Mouse (Mus musculus) right cerebral cortex, postnatal 25 days (tissue): Measurements from ENCODE around the gene Islr.
A peak's percentile ranks its signal among the peaks of the same experiment; 100 is the strongest.

Source experiments
- DNase-seq: peaks from one replicate; pipeline ENCODE4 v3.0.0; 2022

Islr gene

DNA sequence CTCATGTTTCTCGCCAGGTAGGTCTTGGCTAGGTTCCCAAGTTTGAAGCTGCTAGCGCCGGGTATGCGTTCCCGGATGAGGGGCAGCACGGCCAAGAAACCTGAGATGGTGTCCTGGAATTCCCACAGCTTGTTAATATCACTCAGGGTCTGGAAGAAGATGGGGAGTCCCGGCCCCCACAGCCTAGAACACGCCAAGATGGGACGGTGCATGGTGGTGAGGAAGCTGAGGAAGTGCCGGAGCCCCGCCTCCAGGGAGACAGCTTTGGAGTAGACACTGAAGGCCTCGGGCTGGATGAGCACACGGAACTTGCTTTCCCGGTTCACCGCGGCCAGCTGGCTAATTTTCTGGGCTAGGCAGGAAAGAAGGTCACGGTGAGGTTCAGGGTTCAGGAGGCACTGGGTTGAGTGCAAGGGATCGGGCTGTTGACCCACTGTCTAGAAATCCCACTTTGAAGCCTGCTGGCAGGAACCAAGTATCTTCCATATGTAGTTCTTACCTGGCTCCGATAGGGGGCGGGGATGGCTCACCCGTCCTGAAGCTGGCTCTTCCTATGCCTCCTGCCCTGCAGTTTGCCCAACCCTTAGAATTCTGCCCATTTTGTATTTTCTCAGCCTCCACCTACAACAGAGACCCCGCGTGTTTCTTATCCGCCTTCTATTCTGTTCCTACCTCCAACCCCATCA is 16.3 kb upstream of the Islr start:
- DNase-seq = no peak

DNA sequence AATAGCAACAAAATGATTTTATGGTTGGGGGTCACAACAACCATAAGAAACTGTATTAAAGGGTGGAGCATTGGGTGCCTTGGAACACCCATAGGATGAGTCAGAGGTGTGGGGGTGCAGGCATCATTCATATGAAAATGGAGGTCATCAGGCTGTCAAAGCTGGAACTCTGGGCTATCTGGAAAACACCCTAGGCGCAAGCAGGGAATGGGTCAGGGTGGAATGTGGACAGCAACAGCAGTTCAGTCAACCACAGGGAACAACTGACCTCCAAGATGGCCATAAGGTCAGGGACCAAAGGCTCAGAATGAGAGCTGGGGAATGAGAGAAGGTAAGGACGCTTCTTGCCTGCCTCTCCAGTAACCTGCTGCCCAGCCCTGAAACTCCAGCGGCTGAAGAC is 14.4 kb upstream of the Islr start:
- no peak for DNase-seq

DNA sequence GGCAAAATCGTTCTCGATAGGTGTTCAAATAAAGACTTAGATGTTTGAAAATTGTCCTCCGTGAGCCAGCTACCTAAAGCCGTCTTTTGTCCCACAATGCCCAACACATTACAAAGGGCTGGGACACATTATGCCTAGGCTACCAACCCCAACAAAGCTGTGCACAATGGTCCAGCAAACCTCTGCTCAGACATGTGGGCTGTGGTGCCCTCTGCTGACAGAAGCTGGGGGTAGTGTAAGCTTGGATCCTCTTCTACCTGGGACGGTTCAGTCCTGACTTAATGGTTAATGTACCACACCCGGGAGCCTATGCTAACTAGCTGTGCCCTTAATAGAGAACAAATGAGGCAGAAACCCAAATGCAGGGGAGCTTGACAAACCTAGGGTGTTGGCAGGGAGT is 12.3 kb upstream of the Islr start:
- peak; percentile 27 for DNase-seq

DNA sequence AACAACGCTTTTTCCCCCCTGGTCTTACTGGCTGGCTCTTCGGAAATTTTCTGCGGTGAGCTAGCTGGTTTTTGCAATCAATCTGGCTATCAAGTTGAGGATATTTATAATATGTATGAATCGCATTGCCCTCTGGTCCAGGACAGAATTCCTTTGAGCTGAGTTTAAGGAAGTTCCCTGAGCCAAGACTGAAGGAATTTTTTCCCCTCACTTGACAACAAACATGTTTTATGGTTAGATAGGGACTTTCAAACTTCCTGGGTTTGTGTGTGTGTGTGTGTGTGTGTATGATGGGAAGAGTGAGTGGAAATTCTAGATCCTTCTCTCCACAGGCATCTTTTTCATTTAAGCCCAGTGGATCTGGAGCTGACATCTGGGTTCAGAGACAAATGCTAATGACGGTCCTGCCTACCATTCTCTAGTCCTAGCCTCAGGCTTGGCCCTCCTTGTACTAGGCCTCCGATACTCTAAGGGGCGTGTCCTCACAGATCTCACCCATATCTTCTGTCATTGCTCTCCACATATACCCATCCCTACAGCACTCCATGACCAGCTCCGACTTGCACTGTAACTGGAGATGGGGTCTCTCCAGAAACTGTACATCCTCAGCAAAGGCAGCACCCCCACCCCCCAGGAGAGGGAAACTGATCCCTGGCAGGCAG is 10.5 kb upstream of the Islr start:
- no peak for DNase-seq

DNA sequence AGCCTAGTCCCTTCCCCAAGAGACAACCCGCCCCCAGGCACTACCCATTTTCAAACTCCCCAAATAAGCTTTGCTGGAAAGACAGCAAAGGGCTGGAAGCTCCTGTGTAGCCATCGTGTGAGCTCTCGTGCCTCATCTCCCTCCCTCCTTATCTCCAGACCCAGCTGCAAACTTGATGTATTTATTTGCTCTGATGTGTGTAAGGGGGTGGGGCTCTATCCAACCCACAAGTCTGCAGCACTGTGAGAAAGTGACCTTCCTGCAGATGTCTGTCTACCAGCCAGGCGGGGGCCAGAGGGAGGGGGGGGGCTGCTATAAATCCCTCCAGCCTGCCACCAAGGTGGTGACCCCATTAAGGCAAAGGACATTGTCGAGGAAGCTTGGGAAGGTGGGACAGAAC is 9.8 kb upstream of the Islr start:
- no peak for DNase-seq

DNA sequence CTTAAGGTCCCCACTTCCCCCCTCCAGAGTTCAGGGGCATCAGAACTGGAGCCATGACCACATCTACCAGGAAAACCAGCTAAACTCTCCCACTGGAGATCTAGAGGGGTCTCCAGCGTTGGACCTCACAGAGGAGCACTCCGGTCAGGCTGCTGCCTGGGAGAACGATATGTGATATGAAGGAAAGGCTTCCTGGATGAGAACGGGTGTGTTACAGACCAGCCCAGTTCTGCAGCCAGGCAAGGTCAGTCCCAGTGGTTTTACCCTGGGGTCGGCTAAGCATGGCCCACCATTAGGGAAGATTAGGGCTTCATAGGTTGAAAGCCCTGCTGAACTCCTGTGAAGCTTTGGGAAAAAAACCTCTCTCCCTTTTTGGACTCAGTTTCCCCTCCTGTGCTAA is 9.3 kb upstream of the Islr start:
- DNase-seq = no peak

DNA sequence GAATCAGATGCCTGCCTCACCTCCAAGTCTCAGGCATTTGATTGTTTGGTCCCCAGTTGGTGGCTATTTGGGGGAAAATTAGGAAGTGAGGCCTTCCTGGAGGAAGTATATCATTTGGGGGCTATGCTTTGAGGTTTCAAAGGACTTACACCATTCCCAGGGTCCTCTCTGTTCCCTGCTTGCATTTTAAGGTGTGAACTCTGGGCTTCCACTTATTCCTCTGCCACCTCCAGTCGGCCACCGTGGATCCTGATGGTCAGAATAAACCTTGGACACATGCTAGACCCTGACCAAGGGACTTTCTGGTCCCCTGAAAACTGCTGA is 6.2 kb upstream of the Islr start:
- DNase-seq = no peak

DNA sequence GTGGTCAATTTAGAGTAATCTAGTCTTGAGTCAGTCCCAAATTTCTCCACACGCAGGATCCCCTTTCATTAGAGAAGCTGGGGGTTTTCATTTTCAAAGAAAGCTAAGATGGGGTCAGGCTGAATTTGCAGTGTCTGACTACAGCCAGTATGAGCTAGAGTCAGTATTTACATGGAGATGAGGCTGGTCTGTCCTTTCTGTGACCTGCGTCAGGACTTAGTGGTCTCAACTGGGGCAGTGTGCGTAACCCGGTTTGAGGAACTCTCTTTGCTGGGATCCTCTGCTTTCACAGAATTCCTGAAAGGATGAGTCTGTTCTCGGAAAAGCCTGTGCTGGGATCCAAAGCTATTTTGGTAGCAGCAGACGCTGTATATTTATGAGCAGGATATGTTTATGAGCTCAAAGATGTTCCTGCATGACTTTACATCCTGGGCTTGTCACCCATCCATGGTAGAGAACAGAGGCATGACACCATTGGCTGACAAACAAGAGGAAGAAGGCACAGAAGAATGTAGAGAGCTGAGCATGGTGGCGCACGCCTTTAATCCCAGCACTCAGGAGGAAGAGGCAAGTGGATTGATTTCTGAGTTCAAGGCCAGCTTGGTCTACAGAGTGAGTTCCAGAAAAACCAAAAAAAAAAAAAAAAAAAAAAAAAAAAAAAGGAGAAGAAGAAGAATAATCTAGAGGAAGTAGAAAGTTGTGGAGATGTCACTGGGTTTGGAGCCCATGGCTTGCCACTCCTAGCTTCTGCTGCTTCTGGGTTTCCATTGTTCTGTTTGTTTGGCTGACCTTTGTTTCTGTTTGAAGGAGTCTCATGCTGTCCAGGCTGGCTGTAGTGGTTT is 5.6 kb upstream of the Islr start:
- no peak for DNase-seq

DNA sequence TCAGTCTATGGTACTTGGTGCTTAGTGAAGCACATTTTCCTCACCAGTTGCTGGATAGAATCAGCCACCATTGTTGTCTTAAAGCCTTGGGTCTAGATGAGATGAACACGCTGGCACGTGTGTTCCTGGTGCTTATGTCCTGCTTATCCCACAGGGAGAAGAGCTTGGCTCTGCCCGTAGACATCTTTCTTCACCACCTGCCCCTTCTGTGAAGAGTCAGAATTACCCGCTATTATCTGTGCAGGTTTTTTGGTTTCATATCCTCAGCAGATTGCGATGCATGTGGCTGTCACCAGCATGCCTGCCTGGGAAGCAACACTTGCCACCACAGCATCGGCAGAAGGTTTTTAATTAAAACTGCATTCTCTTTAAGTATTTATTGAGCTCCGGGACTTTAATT is 1.9 kb upstream of the Islr start:
- DNase-seq = no peak

DNA sequence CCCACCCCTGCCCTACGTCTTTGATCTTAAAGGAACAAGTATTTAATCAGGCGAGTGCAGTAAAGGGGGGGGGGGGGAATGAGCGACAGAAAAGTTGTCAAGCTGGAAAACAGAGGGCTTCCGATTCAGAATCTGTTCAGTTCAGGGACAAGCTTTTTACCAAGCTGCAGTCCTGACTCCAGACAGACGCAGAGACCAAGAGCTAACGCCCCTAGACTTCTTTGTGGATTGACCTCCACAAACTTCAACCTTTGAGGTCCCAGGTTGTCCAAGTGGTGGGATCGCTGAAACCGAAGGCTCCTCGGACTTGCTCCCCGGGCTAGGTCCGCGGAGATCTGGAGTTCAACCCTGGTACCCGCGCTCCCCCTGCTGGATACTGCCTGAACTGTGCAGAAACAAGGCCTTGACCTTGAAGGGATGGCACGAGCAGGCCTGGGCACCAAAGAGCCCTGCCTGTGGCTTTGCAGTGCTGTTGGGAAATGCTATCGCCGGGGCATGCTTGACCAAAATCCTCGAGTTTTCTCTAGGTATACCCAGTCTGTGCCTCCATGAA is 418 bp upstream of the Islr start:
- DNase-seq = peak; percentile 83

DNA sequence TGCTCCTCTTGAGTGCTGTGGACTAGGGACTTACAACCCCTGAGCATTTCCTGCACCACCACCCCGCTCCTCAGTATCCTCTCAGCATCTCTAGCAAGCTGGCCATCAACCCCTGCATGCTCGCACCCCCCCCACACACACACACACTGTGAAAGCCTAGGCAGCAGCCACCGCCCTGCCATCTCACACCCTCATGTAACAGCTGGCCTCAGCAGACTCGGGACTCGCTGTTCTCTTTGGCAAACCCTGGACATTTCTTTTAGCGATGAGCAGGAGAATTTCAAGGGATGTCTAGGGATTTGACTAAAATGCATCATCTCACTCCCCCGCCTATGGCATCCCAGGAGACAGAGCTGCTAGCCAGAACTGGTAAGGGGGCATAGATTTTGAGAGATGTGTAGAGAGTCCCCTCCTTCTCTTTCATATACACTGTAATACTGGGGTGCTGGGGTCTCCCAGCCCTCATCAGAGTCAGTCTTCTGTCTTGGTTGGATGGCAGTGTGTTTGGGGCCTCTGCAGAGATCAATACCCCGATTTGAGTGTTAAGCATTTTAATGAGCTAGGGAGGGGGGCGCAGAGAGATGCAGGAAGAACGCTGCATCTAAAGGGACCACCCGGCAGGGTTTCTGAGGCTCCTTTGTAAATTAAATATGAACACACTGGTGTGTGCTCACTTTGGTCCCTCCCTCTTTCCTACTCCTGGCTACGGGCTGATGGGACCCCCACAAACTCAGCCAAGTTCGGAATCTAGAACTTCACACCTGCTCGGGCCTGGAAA is 1.2 kb downstream of the Islr start:
- peak; percentile 55 for DNase-seq

DNA sequence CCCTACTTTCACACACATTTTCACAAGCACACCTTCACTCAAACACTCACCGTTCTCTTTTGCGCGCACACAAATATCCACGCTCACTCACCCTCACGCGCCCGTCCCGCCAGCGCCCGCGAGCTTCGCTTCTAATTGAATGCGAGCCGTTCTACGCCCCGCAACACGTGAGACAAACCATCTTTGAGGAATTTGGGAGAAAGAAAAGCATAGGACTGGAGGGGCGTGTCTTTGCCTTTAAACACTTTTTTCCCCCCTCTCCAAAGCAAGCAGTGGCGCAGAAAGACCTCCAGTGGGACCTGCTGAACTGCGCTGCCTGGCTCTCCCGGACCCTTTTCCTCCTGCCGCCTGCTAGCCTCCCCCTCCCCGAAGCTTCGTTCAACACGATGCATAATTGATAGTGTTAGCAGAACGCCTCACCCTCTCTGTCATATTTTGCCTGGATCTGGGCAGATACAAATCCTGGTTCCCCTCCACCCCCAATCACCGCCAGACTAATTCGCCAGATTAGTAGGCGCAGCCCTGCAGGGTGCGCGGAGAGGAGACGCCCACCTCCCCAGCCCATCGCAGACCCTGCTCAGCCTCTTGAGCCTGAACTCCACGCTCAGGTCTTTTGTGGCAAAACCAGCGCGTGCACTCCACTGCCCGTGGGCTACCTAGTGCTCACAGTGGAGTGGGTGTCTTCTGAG is 2.1 kb downstream of the Islr start:
- peak; percentile 25 for DNase-seq

DNA sequence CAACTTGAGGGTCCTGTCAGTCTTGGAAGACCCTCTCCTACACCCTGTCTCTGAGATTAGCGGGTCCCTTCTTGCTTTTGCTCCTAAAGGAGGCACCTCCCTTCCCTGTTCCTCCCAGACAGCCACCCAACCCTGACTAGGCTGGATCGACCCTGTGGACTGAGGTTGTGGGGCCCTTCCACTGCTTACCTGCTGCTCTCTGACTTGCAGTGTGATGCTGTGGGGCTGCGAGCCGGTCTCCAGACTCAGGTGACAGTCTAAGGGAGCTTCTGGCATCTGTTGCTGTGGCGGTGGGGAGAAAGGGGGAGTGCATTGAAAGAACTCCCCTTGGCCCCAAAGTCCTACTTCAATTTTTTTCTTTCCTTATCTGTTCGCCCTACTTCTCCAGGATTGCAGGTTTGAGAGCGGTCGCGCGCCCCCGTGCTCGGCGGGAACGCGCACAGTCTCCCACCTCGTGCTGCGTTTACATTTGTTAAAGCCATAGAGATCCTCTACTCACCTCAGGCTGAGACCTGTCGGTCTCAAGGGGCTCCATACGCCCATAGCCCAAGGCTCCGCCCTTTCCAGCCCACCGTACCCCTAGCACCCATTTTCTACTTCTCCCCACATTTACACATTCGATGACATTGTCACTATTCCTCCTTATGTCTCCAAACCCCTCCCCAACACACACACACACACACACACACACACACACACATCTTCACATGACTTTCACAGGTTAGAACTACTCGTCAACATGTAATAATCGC is 2.8 kb downstream of the Islr start:
- DNase-seq = no peak

DNA sequence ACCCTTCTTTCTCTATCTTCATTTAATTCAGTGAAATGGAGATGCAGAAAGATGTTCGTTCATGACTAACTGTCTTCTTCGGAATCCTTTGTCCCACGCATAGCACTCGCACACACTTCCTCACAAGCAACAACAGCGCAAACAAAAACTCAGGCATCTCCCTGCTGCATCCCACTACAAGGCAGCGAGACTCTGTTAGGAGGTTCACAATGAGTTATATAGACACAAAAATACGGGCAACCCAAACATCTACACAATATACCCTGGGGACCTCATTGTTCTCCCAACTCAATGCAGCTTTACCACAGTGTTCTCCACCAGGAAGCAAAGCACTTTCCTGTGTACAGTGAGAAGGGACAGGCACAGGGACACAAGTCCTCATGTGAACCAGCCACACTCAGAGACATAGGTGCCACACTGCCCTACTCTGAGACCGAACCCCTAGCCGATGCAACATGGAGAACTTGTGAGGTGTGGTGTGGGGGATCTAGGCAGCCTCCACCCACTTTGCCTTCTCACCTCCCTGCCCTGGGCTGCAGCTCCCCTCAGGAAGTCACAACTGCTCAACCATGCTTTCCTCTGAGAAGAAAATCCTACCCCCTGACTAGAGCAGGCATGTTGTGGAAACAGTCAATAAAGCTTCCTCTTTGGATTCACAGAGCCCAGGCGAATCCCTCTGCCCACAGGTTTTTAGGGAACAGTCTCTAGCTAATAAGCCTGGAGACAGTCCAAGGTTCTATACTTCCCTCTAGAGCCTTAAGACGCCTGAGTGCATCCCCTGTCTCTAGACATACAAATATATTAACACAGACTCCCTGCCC is 3.6 kb downstream of the Islr start:
- DNase-seq = no peak

DNA sequence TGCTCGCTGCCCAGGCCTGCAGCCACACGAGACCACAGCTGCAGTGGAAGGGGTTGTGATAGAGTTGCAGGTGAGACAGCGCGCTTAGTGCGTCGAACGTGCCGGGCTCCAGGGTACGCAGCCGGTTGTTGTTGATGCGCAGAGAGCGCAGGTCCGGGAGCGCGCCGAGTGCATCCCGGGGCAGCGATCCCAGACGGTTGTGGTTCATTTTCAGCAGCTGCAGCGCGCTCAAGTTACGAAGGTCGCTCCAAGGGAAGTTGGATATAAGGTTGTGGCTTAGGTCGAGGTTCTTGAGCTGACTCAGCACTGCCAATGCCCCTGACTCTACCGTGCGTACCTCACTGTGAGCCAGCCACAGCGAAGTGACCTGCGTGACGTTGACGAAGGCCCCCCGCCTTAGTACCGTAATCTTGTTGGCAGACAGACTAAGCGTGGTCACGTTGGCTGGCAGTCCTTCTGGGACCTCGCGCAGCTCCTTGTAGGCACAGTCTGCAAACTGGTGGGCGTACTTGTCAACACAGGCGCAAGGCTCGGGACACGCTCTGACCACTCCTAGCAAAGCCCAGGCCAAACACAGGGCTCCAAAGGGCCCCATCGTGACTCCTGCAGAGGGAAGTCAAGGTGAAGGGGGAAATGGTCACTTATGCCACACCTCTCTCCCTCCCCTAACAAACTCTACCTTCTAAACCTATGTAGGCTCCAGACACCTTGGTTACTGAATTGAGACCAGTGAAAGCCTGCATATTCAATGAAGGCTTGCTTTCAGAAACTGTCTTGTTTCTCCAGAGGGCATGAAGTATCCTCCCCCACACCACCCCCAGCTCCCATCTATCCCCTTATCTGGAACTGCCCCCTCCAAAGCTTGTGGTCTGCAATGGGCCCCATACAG is 4.5 kb downstream of the Islr start:
- no peak for DNase-seq

DNA sequence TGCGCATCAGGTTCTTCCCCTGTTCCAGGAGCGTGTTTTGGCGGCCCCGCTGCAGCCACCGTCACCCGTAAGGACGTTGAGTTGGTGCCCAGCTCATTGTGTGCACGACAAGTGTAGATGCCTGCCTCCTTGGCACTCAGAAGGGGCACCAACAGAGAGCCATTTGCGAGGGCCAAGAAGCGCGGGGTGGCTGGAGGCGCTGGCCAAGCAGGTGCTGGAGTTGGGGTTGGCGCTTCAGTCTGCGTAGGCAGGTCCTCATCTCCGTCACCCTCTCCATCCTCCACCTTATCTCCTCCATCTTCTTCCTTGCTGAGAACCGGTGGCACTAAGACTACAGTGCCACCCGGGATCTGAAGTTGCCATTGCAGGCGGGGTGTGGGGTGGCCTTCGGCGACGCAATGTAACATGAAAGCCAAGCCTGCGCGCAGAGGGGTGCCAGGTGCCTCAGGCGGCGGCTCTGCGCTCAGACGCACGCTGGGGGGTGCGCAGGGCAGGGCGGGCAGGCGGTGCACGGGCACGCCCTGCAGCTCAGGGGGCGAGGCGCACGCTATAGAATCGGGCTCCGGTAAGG is 5.2 kb downstream of the Islr start:
- DNase-seq = no peak

DNA sequence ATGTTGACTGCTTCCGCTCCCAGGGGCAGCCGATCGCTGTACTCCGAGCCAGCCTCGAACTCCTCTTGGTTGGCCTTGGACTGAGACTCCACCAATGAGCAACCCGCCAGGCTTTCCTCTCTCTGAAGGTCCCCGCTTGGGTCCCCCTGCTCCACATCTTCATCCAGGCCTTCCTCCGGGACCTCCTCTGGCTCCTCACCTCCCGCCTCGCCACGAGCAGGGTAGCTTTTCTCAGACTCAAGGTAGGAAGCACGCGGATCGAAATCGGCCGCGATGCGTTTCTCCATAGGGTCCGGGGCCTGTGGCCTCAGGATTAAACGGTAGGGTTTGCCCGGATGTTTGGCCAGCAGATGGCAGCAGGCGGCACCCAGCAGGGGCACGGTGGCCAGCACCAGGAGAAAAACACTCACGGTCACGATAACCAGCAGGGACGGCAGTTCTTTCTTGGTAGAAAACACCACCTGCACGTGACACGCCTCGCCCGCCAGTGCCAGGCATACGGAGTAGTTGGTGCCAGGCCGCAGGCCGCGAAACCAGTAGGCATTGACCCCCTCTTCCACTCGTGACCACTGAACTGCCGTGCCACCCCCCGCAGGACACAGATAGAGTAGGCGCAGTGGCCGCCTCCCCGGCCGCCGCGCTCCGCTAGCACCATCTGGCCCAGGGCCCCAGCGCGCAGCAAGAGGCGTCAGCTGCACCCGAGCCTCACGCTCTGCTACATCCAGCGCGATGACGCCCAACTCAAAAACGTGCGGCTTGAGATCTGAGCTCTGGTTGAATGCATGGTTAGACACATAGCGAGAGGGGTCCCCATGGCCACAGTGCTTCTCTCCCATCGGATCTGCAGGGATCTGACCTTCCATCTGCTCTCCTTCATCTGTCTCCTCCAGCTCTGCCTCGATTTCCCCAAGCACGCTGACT is 6.1 kb downstream of the Islr start:
- peak; percentile 74 for DNase-seq
